Mouse (Mus musculus) cerebellum, postnatal 25 days (tissue): ENCODE results near the gene Pde4d.

Experiments
- DNase-seq, 2 experiments: peaks; one replicate each; pipeline ENCODE4 v3.0.0; 2021; ENCODE audit warnings: mixed read lengths in 2 of 2

Pde4d gene

DNA sequence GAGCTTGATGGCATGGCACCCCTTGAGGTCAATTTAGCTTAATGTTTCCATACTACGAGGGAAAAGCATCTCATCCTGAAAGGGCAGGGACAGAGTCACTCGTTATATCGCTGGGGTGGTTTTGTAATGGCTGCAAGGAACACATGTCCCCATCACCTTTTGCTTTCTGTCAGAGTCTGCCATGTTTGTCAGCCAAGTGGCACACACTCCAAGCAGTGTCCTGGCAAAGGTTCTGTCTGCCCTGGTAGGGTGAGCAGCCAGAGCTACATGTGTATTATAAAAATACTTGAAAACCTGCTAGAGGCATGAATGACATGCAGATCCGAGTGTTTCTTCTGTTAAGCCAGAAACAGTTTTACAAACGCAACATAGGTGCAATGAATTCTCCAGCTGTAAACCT is 1535.7 kb downstream of the Pde4d start:
- no peak for DNase-seq

DNA sequence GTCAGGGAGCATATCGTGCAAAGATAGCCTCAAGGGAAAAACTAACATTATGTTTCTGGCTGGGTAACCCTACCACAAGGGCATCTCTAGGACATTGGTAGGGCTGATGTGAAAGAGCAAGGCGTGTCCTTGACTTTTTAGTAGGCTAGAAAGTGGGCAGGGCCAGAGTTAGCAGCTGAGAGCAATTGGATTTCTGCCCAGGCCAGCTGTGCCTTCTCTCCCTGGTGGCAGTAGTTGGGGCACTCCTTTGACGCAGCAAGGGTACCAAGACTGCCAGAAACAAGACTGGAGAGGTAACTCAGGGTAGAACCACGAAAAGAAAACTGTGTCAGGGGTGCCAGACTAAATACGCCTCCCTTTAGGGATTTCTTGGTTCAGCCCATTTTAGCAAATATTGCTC is 1536.1 kb downstream of the Pde4d start:
- DNase-seq: no peak

- peak; percentile 84 to 91 for DNase-seq
Measured at GRCm38 (mm10) chr13:109992775-109993505, 1543.2 kb downstream of the Pde4d start.

DNA sequence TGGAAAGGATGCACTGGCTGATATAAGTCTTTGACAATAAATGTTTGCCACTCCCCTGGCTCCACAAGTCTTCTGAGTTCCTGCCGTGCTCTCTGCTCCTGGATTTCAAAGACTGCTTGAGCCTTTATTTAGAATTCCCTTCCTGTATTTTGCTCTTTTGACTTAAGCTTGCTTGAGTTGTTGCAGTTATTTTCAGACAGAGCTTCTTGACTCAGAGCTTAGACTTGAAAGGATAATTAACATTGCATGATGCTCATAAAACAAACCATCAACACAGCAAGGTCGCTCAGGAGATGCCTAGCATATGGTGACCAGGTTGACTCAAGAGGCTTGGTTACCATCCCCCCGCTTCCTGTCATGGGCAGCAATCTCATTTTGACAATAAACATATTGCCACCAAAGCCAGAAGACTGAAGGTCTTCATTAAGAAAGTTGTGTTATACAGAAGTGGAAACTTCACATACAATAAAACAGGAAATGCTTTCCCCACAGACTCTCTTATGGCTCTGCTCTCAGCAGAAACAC is 1544.6 kb downstream of the Pde4d start:
- DNase-seq: no peak

- DNase-seq: no peak
Measured at GRCm38 (mm10) chr13:110002081-110002480, 1552.3 kb downstream of the Pde4d start.
